Mouse (Mus musculus) kidney, adult 11 months (tissue): ENCODE results near the gene Hdac4.

ENCODE experiments used
- DNase-seq: peaks from one replicate; pipeline ENCODE4 v3.0.0; 2022

The Hdac4 gene

GRCm38 (mm10) chr1:92058731-92059425, 136.6 kb downstream of the Hdac4 start:
- no peak for DNase-seq

- no peak for DNase-seq
Observed at GRCm38 (mm10) chr1:92057068-92057467, 138.4 kb downstream of the Hdac4 start.

GRCm38 (mm10) chr1:92055149-92055548, 140.3 kb downstream of the Hdac4 start:
- peak; percentile 27 for DNase-seq

GRCm38 (mm10) chr1:92052190-92052589, 143.3 kb downstream of the Hdac4 start:
- no peak for DNase-seq

- DNase-seq = no peak
Observed at GRCm38 (mm10) chr1:92051489-92052062, 143.9 kb downstream of the Hdac4 start.

- no peak for DNase-seq
Observed at GRCm38 (mm10) chr1:92050992-92051391, 144.5 kb downstream of the Hdac4 start.

GRCm38 (mm10) chr1:92050566-92050965, 144.9 kb downstream of the Hdac4 start:
- no peak for DNase-seq

GRCm38 (mm10) chr1:92048415-92049354, 146.8 kb downstream of the Hdac4 start:
- DNase-seq = no peak

GRCm38 (mm10) chr1:92045671-92046070, 149.8 kb downstream of the Hdac4 start:
- DNase-seq = no peak

GRCm38 (mm10) chr1:92044868-92045267, 150.6 kb downstream of the Hdac4 start:
- DNase-seq = no peak

- no peak for DNase-seq
Observed at GRCm38 (mm10) chr1:92043989-92044388, 151.5 kb downstream of the Hdac4 start.

GRCm38 (mm10) chr1:92042126-92042525, 153.4 kb downstream of the Hdac4 start:
- DNase-seq = no peak

GRCm38 (mm10) chr1:92041290-92041689, 154.2 kb downstream of the Hdac4 start:
- DNase-seq = no peak

GRCm38 (mm10) chr1:92038714-92039113, 156.8 kb downstream of the Hdac4 start:
- DNase-seq = no peak

GRCm38 (mm10) chr1:92037039-92037438, 158.5 kb downstream of the Hdac4 start:
- DNase-seq = no peak

- DNase-seq = no peak
Observed at GRCm38 (mm10) chr1:92035770-92036169, 159.7 kb downstream of the Hdac4 start.

GRCm38 (mm10) chr1:92034247-92034646, 161.3 kb downstream of the Hdac4 start:
- DNase-seq = no peak

- DNase-seq = no peak
Observed at GRCm38 (mm10) chr1:92033463-92033862, 162.0 kb downstream of the Hdac4 start.

- DNase-seq = no peak
Observed at GRCm38 (mm10) chr1:92030541-92030940, 165.0 kb downstream of the Hdac4 start.

GRCm38 (mm10) chr1:92028158-92028557, 167.3 kb downstream of the Hdac4 start:
- DNase-seq = no peak

- DNase-seq = no peak
Observed at GRCm38 (mm10) chr1:92026351-92026750, 169.1 kb downstream of the Hdac4 start.

- DNase-seq = no peak
Observed at GRCm38 (mm10) chr1:92023906-92024305, 171.6 kb downstream of the Hdac4 start.

- DNase-seq = no peak
Observed at GRCm38 (mm10) chr1:92022009-92022408, 173.5 kb downstream of the Hdac4 start.
